Mouse (Mus musculus) olfactory bulb, adult 2 months (tissue): ENCODE measurements around the gene Tbc1d19.

Experiments used
- CTCF ChIP-seq: fragments of 200-500 bp; IDR thresholded peaks from 2 replicates; pipeline ENCODE4 v1.5.1; 2012; ENCODE audit warnings: low read depth, mild to moderate bottlenecking, low read length, moderate library complexity; ENCODE audit not compliant: insufficient read depth
- POLR2A ChIP-seq: fragments of 200-500 bp; IDR thresholded peaks from 2 replicates; pipeline ENCODE4 v1.6.1; 2012; ENCODE audit warnings: mild to moderate bottlenecking, low read depth, low read length, moderate library complexity; ENCODE audit not compliant: insufficient read depth

DNA sequence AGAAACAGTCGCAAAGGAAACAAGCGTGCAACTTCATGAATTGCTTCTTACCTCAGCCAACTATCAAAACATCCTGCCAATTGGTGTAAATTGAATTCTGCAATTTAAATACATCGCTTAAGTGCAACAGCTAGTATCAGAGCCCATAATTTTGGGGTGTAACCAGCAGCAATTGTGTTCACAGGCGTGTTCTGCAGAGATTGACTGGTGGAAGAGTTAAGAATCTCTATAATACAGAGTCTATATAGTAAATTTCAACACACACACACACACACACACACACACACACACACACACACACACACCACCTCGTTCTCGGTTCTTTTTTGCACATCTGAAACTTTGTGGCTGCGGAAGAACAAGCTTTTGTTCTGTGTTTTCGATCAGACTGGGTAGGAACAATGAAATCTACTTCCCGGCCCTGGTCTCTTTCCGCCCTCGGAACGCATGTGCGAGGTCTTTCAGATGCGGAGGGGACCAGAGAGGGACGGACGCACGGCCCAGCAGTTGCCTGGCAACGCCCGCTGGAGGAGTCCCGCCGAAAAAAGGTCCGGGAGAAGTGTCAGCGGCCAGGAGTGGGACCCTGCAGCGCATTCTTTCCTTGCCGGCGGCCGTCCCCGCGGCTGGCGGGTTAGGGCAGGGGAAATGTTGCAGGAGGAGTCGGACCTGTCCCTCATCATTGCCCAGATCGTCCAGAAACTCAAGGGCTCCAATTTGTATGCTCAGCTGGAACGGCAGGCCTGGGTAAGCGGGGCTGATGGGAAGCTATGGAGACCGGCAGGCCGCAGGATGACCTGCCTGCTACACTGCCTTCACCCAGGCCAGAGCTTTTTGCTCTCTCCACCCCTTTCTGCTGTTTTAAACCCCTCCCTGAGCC lies at the start of gene Tbc1d19:
- TF ChIP-seq CTCF (no peak), POLR2A (peak; percentile 44; the same call in 1 of the 2 replicates)
